ENCODE assay signal across 16 mouse cellular contexts in genomic region chr12:111337864-111338354, GRCm38 (mm10). TPM values are rescaled to one million over a fixed set of nuclear protein-coding genes. Genes with fewer than 3 reads are reported as not detected.
A peak's percentile ranks its signal among the peaks of the same experiment; 100 is the strongest.
DNase-seq lines count a peak whose midpoint lies in the region; ATAC-seq and TF ChIP-seq lines count a peak whose summit lies in the region.
"Had no signal": no experiment of that assay in that cellular context is flagged by ENCODE, and none has a peak within 500 bp of the region (broad histone marks: within the 10 kb centered on the region; RNA-seq: fewer than 3 reads in every experiment).

No protein-coding gene starts in this region.

- H3K79me2 ChIP-seq in heart, adult 2 months (replicated peaks; ENCODE audit: control insufficient read depth, insufficient read depth, low read length): peaks cover 3% of the 10 kb centered on the region

- peak; percentile 26; the same call in 1 of the 2 replicates for TF ChIP-seq CTCF in heart, adult 2 months (IDR thresholded peaks at IDR 0.05)
- TF ChIP-seq CTCF in lung, adult 2 months (IDR thresholded peaks at IDR 0.05; ENCODE audit: insufficient read depth, low read length): 0 out of 2 replicates have a peak, but pooled peaks have one; percentile 5
- TF ChIP-seq CTCF in liver, postnatal 0 days (IDR thresholded peaks at IDR 0.05; ENCODE audit: low read depth): peak; percentile 27; the same call in 1 of the 2 replicates

- H3K36me3 ChIP-seq in heart, adult 2 months (ENCODE audit: control insufficient read depth, insufficient read depth, low read length): no peaks in the 10 kb centered on the region
- peaks cover 32% of the 10 kb centered on the region for H3K36me3 ChIP-seq in liver, postnatal 0 days (replicated peaks; ENCODE audit: insufficient read depth, low read length)
- peaks cover 35% of the 10 kb centered on the region for H3K36me3 ChIP-seq in midbrain, embryonic 16.5 days (ENCODE audit: control insufficient read depth, insufficient read depth, low read length)

- ATAC-seq in liver, postnatal 0 days: peak; percentile 31; the same call in 1 of the 2 replicates
- ATAC-seq in midbrain, embryonic 16.5 days: no peak

- H3K9me3 ChIP-seq in liver, postnatal 0 days (ENCODE audit: low read length): no peaks in the 10 kb centered on the region
- no peaks in the 10 kb centered on the region for H3K9me3 ChIP-seq in midbrain, embryonic 16.5 days (replicated peaks; ENCODE audit: control insufficient read depth, low read length, poor library complexity, severe bottlenecking)
- H3K9me3 ChIP-seq: embryonic facial prominence, embryonic 10.5 days; forebrain, embryonic 12.5 days; neural tube, embryonic 15.5 days had no signal

- 57% methylated on average over 15 of the region's 15 CpGs for WGBS in heart, adult 2 months
- 52% methylated on average over 15 of the region's 15 CpGs for WGBS in lung, adult 2 months
- 32% methylated on average over 15 of the region's 15 CpGs for WGBS in liver, postnatal 0 days (ENCODE audit: insufficient replicate concordance)
- WGBS in midbrain, embryonic 16.5 days: 85% methylated on average over 15 of the region's 15 CpGs

- H3K4me1 ChIP-seq in heart, adult 2 months (ENCODE audit: control insufficient read depth, insufficient read depth, low read length): 0 out of 2 replicates have a peak, but pooled peaks cover 1% of the 10 kb centered on the region
- H3K4me1 ChIP-seq in lung, adult 2 months (ENCODE audit: control insufficient read depth, insufficient read depth, low read length): no peaks in the 10 kb centered on the region
- H3K4me1 ChIP-seq in liver, postnatal 0 days (ENCODE audit: insufficient read depth): peaks cover 6% of the 10 kb centered on the region
- no peaks in the 10 kb centered on the region for H3K4me1 ChIP-seq in midbrain, embryonic 16.5 days (ENCODE audit: control insufficient read depth, insufficient read depth, low read length)
- H3K4me1 ChIP-seq: forebrain, embryonic 12.5 days had no signal

- H3K27me3 ChIP-seq in heart, adult 2 months (ENCODE audit: control insufficient read depth, insufficient read depth, low read length): no peaks in the 10 kb centered on the region
- H3K27me3 ChIP-seq in liver, postnatal 0 days (ENCODE audit: insufficient read depth, low read length): no peaks in the 10 kb centered on the region
- no peaks in the 10 kb centered on the region for H3K27me3 ChIP-seq in midbrain, embryonic 16.5 days (ENCODE audit: control insufficient read depth, insufficient read depth, low read depth, low read length)
- H3K27me3 ChIP-seq: forebrain, embryonic 12.5 days; neural tube, embryonic 15.5 days had no signal

- H3K9ac ChIP-seq in heart, adult 2 months (ENCODE audit: low read depth, low read length): no peak overlapping the region
- no peak overlapping the region for H3K9ac ChIP-seq in liver, postnatal 0 days (replicated peaks)
- H3K9ac ChIP-seq in midbrain, embryonic 16.5 days (ENCODE audit: low read depth, low read length): no peak overlapping the region
- H3K9ac ChIP-seq: forebrain, embryonic 12.5 days; neural tube, embryonic 15.5 days had no signal

- intact Hi-C loops in heart, adult 2 months (cut with DNase I): loop anchor here (5.0 kb wide), 1 partner anchor 74 kb away; no protein-coding TSS in a partner anchor
- intact Hi-C loops in heart, postnatal 14 days (cut with DNase I): no loop called here

- TF ChIP-seq EP300 in heart, adult 2 months (IDR thresholded peaks at IDR 0.05; ENCODE audit: insufficient read depth, low read depth, low read length): no peak
- no peak for TF ChIP-seq EP300 in liver, postnatal 0 days (IDR thresholded peaks at IDR 0.05; ENCODE audit: low read depth)

- no peak overlapping the region for H3K4me3 ChIP-seq in heart, adult 2 months
- H3K4me3 ChIP-seq in lung, adult 2 months (replicated peaks; ENCODE audit: extremely low read depth, low read depth, low read length): no peak overlapping the region
- no peak overlapping the region for H3K4me3 ChIP-seq in liver, postnatal 0 days (ENCODE audit: low read depth, low read length)
- H3K4me3 ChIP-seq in midbrain, embryonic 16.5 days (ENCODE audit: low read depth, low read length): no peak overlapping the region
- H3K4me3 ChIP-seq: embryonic facial prominence, embryonic 10.5 days; forebrain, embryonic 12.5 days; neural tube, embryonic 15.5 days had no signal

- H3K27ac ChIP-seq in heart, adult 2 months: no peak overlapping the region
- H3K27ac ChIP-seq in liver, postnatal 0 days (ENCODE audit: low read depth): no peak overlapping the region
- no peak overlapping the region for H3K27ac ChIP-seq in midbrain, embryonic 16.5 days (ENCODE audit: low read length)
- H3K27ac ChIP-seq: embryonic facial prominence, embryonic 10.5 days; forebrain, embryonic 12.5 days; neural tube, embryonic 15.5 days had no signal

- H3K4me2 ChIP-seq in liver, postnatal 0 days (ENCODE audit: low read depth, low read length): no peak overlapping the region; the same call in 1 of the 2 replicates
- H3K4me2 ChIP-seq in midbrain, embryonic 16.5 days (ENCODE audit: low read length): no peak overlapping the region
- H3K4me2 ChIP-seq: forebrain, embryonic 12.5 days; neural tube, embryonic 15.5 days had no signal

- no peak for DNase-seq in heart, adult 2 months
- DNase-seq in heart, postnatal 14 days: no peak
- no peak for DNase-seq in lung, adult 2 months
- DNase-seq in lung, postnatal 4 days: no peak
- peak; percentile 17 for DNase-seq in c-Kit-positive CD71-positive TER-119-positive erythroid progenitor cells, embryonic 14.5 days (ENCODE audit: low spot score)
- no peak for DNase-seq in liver, postnatal 0 days
- DNase-seq in retina, postnatal 1 day: no peak
- DNase-seq: B cell, adult 2 months; gastrocnemius, postnatal 36 days; left cerebral cortex, postnatal 4 days; midbrain, embryonic 14.5 days; thymus, adult 18-20 months had no signal

- no peak for TF ChIP-seq POLR2A in heart, adult 2 months (IDR thresholded peaks at IDR 0.05; ENCODE audit: insufficient read depth, low read depth, low read length)
- no peak for TF ChIP-seq POLR2A in lung, adult 2 months (IDR thresholded peaks at IDR 0.05; ENCODE audit: borderline replicate concordance, extremely low read depth, low read depth, low read length)

RNA-seq across cellular contexts. Expression of gene Cdc42bpb, which starts 39.6 kb away (rescaled TPM):
- 10 to 100 TPM; 55.3 to 58.5 TPM for total RNA-seq in heart, adult 2 months (2021)
- polyA plus RNA-seq in heart, adult 2 months (2012; rRNA removed): 105 and 106 TPM in 2 replicates
- total RNA-seq in heart, postnatal 14 days (2021): 10 to 100 TPM; 73.0 to 82.1 TPM
- 305 and 359 TPM in 2 replicates for polyA plus RNA-seq in lung, adult 2 months (2012; rRNA removed)
- 8.0 and 8.6 TPM in 2 replicates for polyA plus RNA-seq in liver, postnatal 0 days (2015; fragmentation: Nextera tagmentation; extraction: Ambion mirVana)
- polyA plus RNA-seq in midbrain, embryonic 16.5 days (2015; fragmentation: Nextera tagmentation; extraction: Ambion mirVana): 39.9 and 40.2 TPM in 2 replicates
